Mouse (Mus musculus) neural tube, embryonic 15.5 days (tissue): ENCODE results near the gene Gigyf2. TPM values are rescaled to one million over a fixed set of nuclear protein-coding genes. Genes with fewer than 3 reads are reported as not detected.

Experiments
- ATAC-seq: fragments of 200-750 bp; cut with Nextera tagmentation; 2 replicates; pipeline ENCODE4 v1.8.0; 2017; ENCODE audit warnings: mild to moderate bottlenecking, moderate TSS enrichment, moderate library complexity; ENCODE audit not compliant: low FRiP score
- H3K27ac ChIP-seq: fragments of 300-500 bp; sonication (generic); replicated peaks from 2 replicates; pipeline ENCODE4 v1.5.1; 2015; ENCODE audit warnings: mild to moderate bottlenecking, inconsistent platforms
- H3K27me3 ChIP-seq: fragments of 300-500 bp; sonication (generic); replicated peaks from 2 replicates; pipeline ENCODE4 v1.6.1; 2015; ENCODE audit warnings: inconsistent platforms
- H3K36me3 ChIP-seq: fragments of 300-500 bp; sonication (generic); 2 replicates; pipeline ENCODE4 v1.6.1; 2015; ENCODE audit warnings: inconsistent platforms
- H3K4me1 ChIP-seq: fragments of 300-500 bp; sonication (generic); 2 replicates; pipeline ENCODE4 v1.6.1; 2015; ENCODE audit warnings: inconsistent platforms
- H3K4me2 ChIP-seq: fragments of 300-500 bp; sonication (generic); 2 replicates; pipeline ENCODE4 v1.6.1; 2015; ENCODE audit warnings: inconsistent platforms, mild to moderate bottlenecking, moderate library complexity
- H3K4me3 ChIP-seq: fragments of 300-500 bp; sonication (generic); replicated peaks from 2 replicates; pipeline ENCODE4 v1.5.1; 2015; ENCODE audit warnings: mild to moderate bottlenecking, inconsistent platforms
- H3K9ac ChIP-seq: fragments of 300-500 bp; sonication (generic); replicated peaks from 2 replicates; pipeline ENCODE4 v1.6.1; 2015; ENCODE audit warnings: mild to moderate bottlenecking, inconsistent platforms
- H3K9me3 ChIP-seq: fragments of 300-500 bp; sonication (generic); replicated peaks from 2 replicates; pipeline ENCODE4 v1.6.1; 2016; ENCODE audit warnings: inconsistent platforms
- WGBS: fragments of 180-500 bp; shearing (Covaris S2); methylation state at CpG from one replicate; pipeline ENCODE4 v1.1.7; 2015; ENCODE audit warnings: mixed read lengths; 5-methylcytosine and 5-hydroxymethylcytosine counted together
- polyA plus RNA-seq: library from polyadenylated mRNA; unstranded; fragments of >200 nt; fragmentation: Nextera tagmentation; extraction: Ambion mirVana; gene quantifications from 2 replicates; pipeline ENCODE4 v1.2.1, GENCODE M21; 2015

Gigyf2 gene
- polyA plus RNA-seq, 1 experiment from 2014 or later, result 61.7 TPM

GRCm38 (mm10) chr1:87394594-87394993 is 67.8 kb downstream of the Gigyf2 start, which contains the start of gene Kcnj13:
Kcnj13 (minus strand) TSS chr1:87394729.
- Histone ChIP-seq H3K9me3 (no peaks in the 10 kb centered on the region), H3K9ac (no peak within 1 kb of the TSS), H3K4me2 (no peak within 1 kb of the TSS), H3K27ac (no peak within 1 kb of the TSS), H3K36me3 (0 out of 2 replicates have a peak, but pooled peaks cover 14% of the 10 kb centered on the region), H3K4me1 (no peaks in the 10 kb centered on the region), H3K27me3 (no peaks in the 10 kb centered on the region), H3K4me3 (no peak within 1 kb of the TSS)
- 29% methylated on average over 6 of the region's 6 CpGs for WGBS
- no peak for ATAC-seq

DNA sequence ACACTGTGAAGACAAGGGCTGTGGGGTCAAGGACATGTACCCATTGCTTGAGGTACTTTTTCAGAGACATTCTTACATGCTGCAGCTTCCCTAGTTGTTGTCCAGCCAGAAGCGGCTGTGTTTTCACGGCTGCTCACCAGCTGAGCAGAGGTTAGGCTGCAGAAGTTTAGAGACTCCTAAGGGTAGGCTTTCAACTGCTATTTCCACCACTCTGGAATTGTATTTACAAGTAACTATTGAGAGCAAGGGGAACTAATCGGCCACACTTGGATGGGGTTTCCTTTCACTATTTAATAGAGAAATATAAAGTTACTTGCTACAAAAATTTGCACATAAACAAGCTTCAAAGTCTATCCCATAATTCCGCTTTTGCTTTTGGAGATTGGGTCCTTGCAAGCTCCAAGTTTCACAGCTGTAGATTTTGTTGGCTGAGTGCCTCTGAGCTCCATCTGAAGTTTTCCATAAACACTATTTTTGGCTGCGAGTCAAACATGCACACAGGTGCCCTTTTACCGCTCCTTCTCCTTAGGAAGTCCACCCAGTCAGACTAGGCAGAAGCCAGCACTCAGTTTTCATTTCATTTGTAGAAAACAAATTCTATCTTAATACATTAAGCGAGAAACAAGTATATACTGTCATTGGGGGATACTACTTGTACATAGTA is 70.3 kb downstream of the Gigyf2 start:
- 87% methylated on average over 7 of the region's 7 CpGs for WGBS
- Histone ChIP-seq H3K9ac (no peak overlapping the region), H3K4me1 (no peaks in the 10 kb centered on the region), H3K27ac (no peak overlapping the region), H3K9me3 (no peaks in the 10 kb centered on the region), H3K27me3 (no peaks in the 10 kb centered on the region), H3K36me3 (0 out of 2 replicates have a peak, but pooled peaks cover under 1% of the 10 kb centered on the region), H3K4me2 (no peak overlapping the region), H3K4me3 (no peak overlapping the region)
- no peak for ATAC-seq

DNA sequence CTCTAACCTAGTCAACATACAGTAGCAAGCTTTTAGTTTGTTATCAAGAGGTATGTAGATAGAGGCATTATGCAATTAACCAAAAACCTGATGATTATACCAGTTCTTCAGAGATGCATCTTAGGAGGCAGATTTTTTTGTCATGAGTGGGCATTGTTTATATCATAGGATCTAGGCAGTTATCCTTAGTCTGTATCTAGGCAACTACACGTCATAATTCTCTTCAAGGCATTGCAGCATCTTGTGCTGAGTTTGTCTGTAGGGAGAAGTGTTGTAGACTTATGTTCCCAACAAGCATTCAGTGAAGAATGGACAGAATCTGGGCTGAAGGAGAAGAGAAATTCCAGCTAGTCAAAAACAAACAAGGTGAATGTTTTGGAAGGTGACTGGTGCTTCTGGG is 77.9 kb downstream of the Gigyf2 start:
- ATAC-seq, result no peak
- no peak overlapping the region for H3K9ac ChIP-seq
- H3K4me3 ChIP-seq, result no peak overlapping the region
- no peaks in the 10 kb centered on the region for H3K9me3 ChIP-seq
- no peak overlapping the region for H3K27ac ChIP-seq
- peaks cover 50% of the 10 kb centered on the region for H3K36me3 ChIP-seq
- no peak overlapping the region for H3K4me2 ChIP-seq
- 95% methylated on average over 1 of the region's 1 CpGs for WGBS
- H3K4me1 ChIP-seq, result no peaks in the 10 kb centered on the region
- no peaks in the 10 kb centered on the region for H3K27me3 ChIP-seq

DNA sequence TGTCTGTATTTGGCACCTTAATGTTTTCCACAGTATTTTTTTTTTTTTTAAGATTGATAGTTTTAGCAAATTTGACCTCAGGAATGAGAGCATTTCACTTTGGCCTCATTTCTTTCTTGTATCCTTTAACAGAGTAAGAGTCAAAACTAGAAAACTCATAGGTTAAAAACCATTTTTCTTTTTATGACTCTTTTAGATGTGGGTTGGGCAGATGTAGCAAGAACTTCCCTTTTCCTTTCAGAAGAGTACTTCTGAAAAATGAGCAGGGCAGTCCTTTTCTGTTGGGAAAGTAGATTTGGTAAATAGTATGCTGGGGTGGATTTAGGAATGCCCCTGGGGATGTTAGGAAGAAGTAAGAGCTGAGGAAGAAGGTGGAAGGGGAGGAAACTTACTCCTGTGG is 79.2 kb downstream of the Gigyf2 start:
- H3K27me3 ChIP-seq, result no peaks in the 10 kb centered on the region
- H3K9ac ChIP-seq, result no peak overlapping the region
- H3K36me3 ChIP-seq, result peaks cover 59% of the 10 kb centered on the region
- H3K4me3 ChIP-seq, result no peak overlapping the region
- no peaks in the 10 kb centered on the region for H3K9me3 ChIP-seq
- H3K4me2 ChIP-seq, result no peak overlapping the region
- no peak for ATAC-seq
- no peak overlapping the region for H3K27ac ChIP-seq
- no peaks in the 10 kb centered on the region for H3K4me1 ChIP-seq

GRCm38 (mm10) chr1:87409380-87409779 is 82.6 kb downstream of the Gigyf2 start:
- H3K27me3 ChIP-seq, result no peaks in the 10 kb centered on the region
- ATAC-seq, result no peak
- H3K36me3 ChIP-seq, result peaks cover 81% of the 10 kb centered on the region
- no peak overlapping the region for H3K9ac ChIP-seq
- H3K4me2 ChIP-seq, result no peak overlapping the region
- H3K4me3 ChIP-seq, result no peak overlapping the region
- no peak overlapping the region for H3K27ac ChIP-seq
- H3K4me1 ChIP-seq, result no peaks in the 10 kb centered on the region
- 86% methylated on average over 4 of the region's 4 CpGs for WGBS
- no peaks in the 10 kb centered on the region for H3K9me3 ChIP-seq

DNA sequence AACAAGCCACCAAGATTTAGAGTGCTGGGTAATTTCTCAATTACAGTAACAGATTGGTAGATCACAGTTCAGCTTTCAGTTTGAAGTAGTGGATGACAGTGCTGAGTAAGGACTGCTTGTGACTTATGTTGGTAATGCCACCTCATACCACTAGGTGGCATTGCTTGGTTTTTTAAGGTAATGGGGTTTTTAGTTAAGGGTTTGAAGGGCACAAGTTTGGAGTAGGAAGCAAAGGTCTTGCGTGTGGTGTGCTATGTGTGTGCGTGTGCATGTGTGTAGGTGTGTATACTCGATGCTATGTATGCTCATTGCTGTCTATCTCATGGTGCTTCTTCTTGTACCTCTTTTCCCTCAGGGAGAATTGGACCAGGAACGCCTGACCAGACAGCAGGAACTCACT is 91.9 kb downstream of the Gigyf2 start:
- H3K27ac ChIP-seq, result no peak overlapping the region
- no peak overlapping the region for H3K4me2 ChIP-seq
- no peak overlapping the region for H3K4me3 ChIP-seq
- H3K4me1 ChIP-seq, result no peaks in the 10 kb centered on the region
- H3K36me3 ChIP-seq, result peaks cover 44% of the 10 kb centered on the region
- no peak overlapping the region for H3K9ac ChIP-seq
- H3K9me3 ChIP-seq, result no peaks in the 10 kb centered on the region
- 90% methylated on average over 4 of the region's 4 CpGs for WGBS
- H3K27me3 ChIP-seq, result no peaks in the 10 kb centered on the region
- no peak for ATAC-seq

GRCm38 (mm10) chr1:87435125-87435524 is 108.3 kb downstream of the Gigyf2 start:
- Histone ChIP-seq H3K4me2 (no peak overlapping the region), H3K27me3 (no peaks in the 10 kb centered on the region), H3K4me1 (no peaks in the 10 kb centered on the region), H3K9ac (no peak overlapping the region), H3K9me3 (no peaks in the 10 kb centered on the region), H3K27ac (no peak overlapping the region), H3K36me3 (peaks cover 56% of the 10 kb centered on the region), H3K4me3 (no peak overlapping the region)
- ATAC-seq, result no peak
- 97% methylated on average over 2 of the region's 2 CpGs for WGBS

GRCm38 (mm10) chr1:87436583-87436982 is 109.8 kb downstream of the Gigyf2 start:
- 84% methylated on average over 6 of the region's 6 CpGs for WGBS
- H3K9ac ChIP-seq, result no peak overlapping the region
- H3K27ac ChIP-seq, result no peak overlapping the region
- no peaks in the 10 kb centered on the region for H3K4me1 ChIP-seq
- H3K27me3 ChIP-seq, result no peaks in the 10 kb centered on the region
- ATAC-seq, result no peak
- H3K36me3 ChIP-seq, result peaks cover 62% of the 10 kb centered on the region
- H3K4me2 ChIP-seq, result no peak overlapping the region
- H3K4me3 ChIP-seq, result no peak overlapping the region
- no peaks in the 10 kb centered on the region for H3K9me3 ChIP-seq

DNA sequence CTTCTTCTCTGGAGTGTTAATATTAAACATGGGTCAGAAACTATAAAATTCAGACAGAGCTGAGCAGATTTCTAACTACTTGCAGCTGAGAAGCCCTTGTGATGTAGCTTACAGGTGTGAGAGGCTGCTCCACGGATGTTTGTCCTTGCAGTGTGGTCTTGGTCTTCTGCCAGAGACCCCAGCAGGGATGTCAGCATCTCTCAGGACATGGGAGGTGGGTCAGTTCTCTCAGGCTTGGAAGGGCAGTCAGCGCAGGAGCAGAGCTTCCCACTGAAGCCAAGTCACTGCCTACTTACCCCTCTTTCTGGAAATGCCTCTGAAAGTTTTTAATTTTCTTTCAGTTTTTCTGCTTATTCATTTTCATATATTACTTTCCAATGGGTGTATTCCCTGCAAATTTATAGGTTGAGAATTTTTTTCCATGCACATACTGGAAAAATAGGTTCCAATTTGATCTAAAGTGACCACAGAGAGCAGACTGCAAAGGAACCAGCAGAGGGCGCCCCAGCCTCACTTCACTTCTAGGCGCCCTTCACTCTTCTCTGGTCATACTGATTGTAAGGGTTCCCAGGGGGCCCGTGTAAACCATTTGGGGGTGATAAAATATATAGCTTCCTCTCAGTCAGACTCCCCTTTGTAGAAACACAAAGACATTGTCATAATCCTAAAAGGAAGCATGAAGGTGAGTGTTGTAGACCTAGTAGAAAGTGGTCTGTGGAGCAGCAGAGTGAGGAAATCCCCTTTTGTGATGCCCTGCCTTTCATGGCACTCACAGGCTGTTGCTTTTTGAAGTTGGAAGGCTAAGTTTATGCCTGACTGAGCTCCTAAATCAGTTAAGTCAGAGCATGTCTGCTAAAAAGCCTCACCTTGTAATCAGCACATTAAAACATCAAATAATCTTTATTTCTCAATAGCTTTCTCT is 120.6 kb downstream of the Gigyf2 start:
- H3K4me2 ChIP-seq, result no peak overlapping the region
- H3K27me3 ChIP-seq, result no peaks in the 10 kb centered on the region
- no peak for ATAC-seq
- no peaks in the 10 kb centered on the region for H3K9me3 ChIP-seq
- H3K36me3 ChIP-seq, result peaks cover 68% of the 10 kb centered on the region
- 35% methylated on average over 5 of the region's 5 CpGs for WGBS
- H3K9ac ChIP-seq, result 0 out of 2 replicates have a peak overlapping the region, but pooled peaks have one; percentile 7
- no peak overlapping the region for H3K4me3 ChIP-seq
- no peak overlapping the region for H3K27ac ChIP-seq
- no peaks in the 10 kb centered on the region for H3K4me1 ChIP-seq

DNA sequence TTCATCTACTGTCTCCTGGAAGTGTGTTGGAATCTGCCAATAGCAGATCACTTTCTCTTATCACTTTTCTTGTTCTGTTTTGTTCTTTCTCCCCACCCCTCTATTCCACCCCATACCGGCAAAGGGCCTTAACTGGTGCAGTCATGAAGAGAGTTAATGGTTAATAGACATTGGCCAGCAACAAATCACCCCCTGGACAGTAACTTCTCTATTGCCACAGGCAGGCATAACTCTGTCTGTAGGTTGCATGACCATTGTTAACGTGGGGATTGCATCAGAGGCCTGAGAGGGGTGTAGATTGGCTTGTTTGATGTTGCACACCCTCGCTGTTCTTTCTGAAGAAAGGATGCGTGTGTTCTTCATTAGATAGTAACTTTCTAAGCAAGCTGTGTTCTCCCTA is 122.6 kb downstream of the Gigyf2 start:
- WGBS, result 81% methylated on average over 4 of the region's 4 CpGs
- no peak overlapping the region for H3K4me3 ChIP-seq
- no peak overlapping the region for H3K4me2 ChIP-seq
- no peaks in the 10 kb centered on the region for H3K4me1 ChIP-seq
- H3K27me3 ChIP-seq, result no peaks in the 10 kb centered on the region
- ATAC-seq, result no peak
- H3K9ac ChIP-seq, result no peak overlapping the region
- H3K36me3 ChIP-seq, result peaks cover 48% of the 10 kb centered on the region
- H3K9me3 ChIP-seq, result no peaks in the 10 kb centered on the region
- no peak overlapping the region for H3K27ac ChIP-seq

GRCm38 (mm10) chr1:87456425-87456824 is 129.6 kb downstream of the Gigyf2 start:
- Histone ChIP-seq H3K4me3 (no peak overlapping the region), H3K9me3 (no peaks in the 10 kb centered on the region), H3K4me1 (no peaks in the 10 kb centered on the region), H3K36me3 (no peaks in the 10 kb centered on the region), H3K9ac (no peak overlapping the region), H3K27ac (no peak overlapping the region), H3K27me3 (no peaks in the 10 kb centered on the region), H3K4me2 (no peak overlapping the region)
- no peak for ATAC-seq
- 100% methylated on average over 1 of the region's 1 CpGs for WGBS

DNA sequence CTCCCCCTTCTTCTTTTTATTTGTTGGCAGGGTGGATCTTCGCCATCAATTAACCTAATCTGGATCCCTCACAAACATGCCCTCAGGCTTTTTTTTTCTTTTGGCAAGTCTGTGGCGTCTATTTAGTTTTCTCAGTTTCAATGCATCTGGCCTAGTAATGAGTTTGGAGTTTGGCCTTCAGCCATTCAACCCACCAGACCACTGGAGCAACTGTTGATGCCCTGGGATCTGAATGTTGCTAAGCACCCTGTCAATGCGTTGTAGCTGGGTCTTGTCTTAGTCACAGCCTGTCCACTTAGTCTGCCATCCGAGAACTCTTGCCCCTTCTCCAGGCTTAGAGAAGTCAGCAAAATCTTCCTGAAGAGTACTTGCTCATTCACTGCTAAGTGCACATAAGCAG is 131.2 kb downstream of the Gigyf2 start:
- no peaks in the 10 kb centered on the region for H3K4me1 ChIP-seq
- ATAC-seq, result no peak
- H3K9ac ChIP-seq, result no peak overlapping the region
- no peak overlapping the region for H3K4me3 ChIP-seq
- 74% methylated on average over 4 of the region's 4 CpGs for WGBS
- H3K36me3 ChIP-seq, result no peaks in the 10 kb centered on the region
- no peak overlapping the region for H3K27ac ChIP-seq
- no peaks in the 10 kb centered on the region for H3K27me3 ChIP-seq
- H3K9me3 ChIP-seq, result no peaks in the 10 kb centered on the region
- no peak overlapping the region for H3K4me2 ChIP-seq
